Mouse (Mus musculus) liver, embryonic 14.5 days (tissue): ENCODE results near the gene Sesn1. TPM values are rescaled to one million over a fixed set of nuclear protein-coding genes. Genes with fewer than 3 reads are reported as not detected.
"Not testable (repeated sequence)": the region's sequence is repeated elsewhere in the genome, so short reads cannot be mapped to it uniquely, and the experiment has no call there.

Experiments
- ATAC-seq: fragments of 200-750 bp; cut with Nextera tagmentation; 2 replicates; pipeline ENCODE4 v1.8.0; 2017; ENCODE audit warnings: moderate number of reproducible peaks, mild to moderate bottlenecking, moderate library complexity; ENCODE audit not compliant: insufficient read depth
- DNase-seq, 3 experiments: peaks; one replicate each; pipeline ENCODE4 v3.0.0-alpha.2; 2012 to 2013; ENCODE audit warnings: low read depth in 3 of 3, low spot score in 3 of 3
- H3K27ac ChIP-seq: fragments of 300-500 bp; sonication (generic); 2 replicates; pipeline ENCODE4 v1.5.1; 2014; ENCODE audit warnings: moderate library complexity, mild to moderate bottlenecking, control low read depth, inconsistent platforms
- H3K27me3 ChIP-seq: fragments of 300-500 bp; sonication (generic); 2 replicates; pipeline ENCODE4 v1.6.1; 2014; ENCODE audit warnings: mild to moderate bottlenecking, low read length, moderate library complexity; ENCODE audit not compliant: control insufficient read depth, insufficient read depth
- H3K36me3 ChIP-seq: fragments of 300-500 bp; sonication (generic); replicated peaks from 2 replicates; pipeline ENCODE4 v1.6.1; 2014; ENCODE audit warnings: low read depth; ENCODE audit not compliant: control insufficient read depth, insufficient read depth
- H3K4me1 ChIP-seq, 2 experiments: fragments of 200-500 bp in 1 of 2; fragments of 300-500 bp in 1 of 2; sonication (generic) in 1 of 2; replicated peaks; 2 replicates each; pipeline ENCODE4 v1.6.1; 2012 to 2014; ENCODE audit warnings: antibody characterized with exemption in 1 of 2, inconsistent platforms in 1 of 2, low read length in 1 of 2; ENCODE audit not compliant: control insufficient read depth in 2 of 2, insufficient read depth in 2 of 2
- H3K4me2 ChIP-seq: fragments of 300-500 bp; sonication (generic); 2 replicates; pipeline ENCODE4 v1.6.1; 2014; ENCODE audit warnings: low read depth, mild to moderate bottlenecking, control low read depth, moderate library complexity
- H3K4me3 ChIP-seq, 2 experiments: fragments of 200-500 bp in 1 of 2; fragments of 300-500 bp in 1 of 2; sonication (generic) in 1 of 2; 2 replicates each; pipeline ENCODE4 v1.5.1; 2012 to 2014; ENCODE audit warnings: low read depth in 2 of 2, low read length in 2 of 2, mild to moderate bottlenecking in 2 of 2, control low read depth in 1 of 2, inconsistent platforms in 1 of 2, moderate library complexity in 1 of 2; ENCODE audit not compliant: insufficient read depth in 1 of 2
- H3K9ac ChIP-seq: fragments of 300-500 bp; sonication (generic); replicated peaks from 2 replicates; pipeline ENCODE4 v1.6.1; 2014; ENCODE audit warnings: mild to moderate bottlenecking, control low read depth, moderate library complexity
- H3K9me3 ChIP-seq: fragments of 300-500 bp; sonication (generic); 2 replicates; pipeline ENCODE4 v1.6.1; 2016; ENCODE audit warnings: low read length, mixed read lengths; ENCODE audit not compliant: control insufficient read depth
- CTCF ChIP-seq: IDR thresholded peaks from 2 replicates; pipeline ENCODE4 v1.5.1; 2016; ENCODE audit warnings: antibody characterized with exemption, low read depth, control low read depth
- EP300 ChIP-seq: IDR thresholded peaks from 2 replicates; pipeline ENCODE4 v1.6.1; 2016; ENCODE audit warnings: antibody characterized with exemption, low read depth
- WGBS: fragments of 180-500 bp; shearing (Covaris S2); extraction: QIAGEN DNeasy Blood & Tissue Kit; methylation state at CpG from one replicate; pipeline ENCODE4 v1.1.7; 2014; ENCODE audit not compliant: insufficient replicate concordance; 5-methylcytosine and 5-hydroxymethylcytosine counted together
- polyA plus RNA-seq, 2 experiments: library from polyadenylated mRNA; depleted of rRNA in 1 of 2; stranded (reverse) in 1 of 2; unstranded in 1 of 2; fragments of >200 nt; fragmentation: Nextera tagmentation in 1 of 2; extraction: Ambion mirVana in 1 of 2; gene quantifications; 2 replicates each; pipeline versions ENCODE4 v1.2.1 to v1.2.3; 2012 to 2014

Gene Sesn1
- polyA plus RNA-seq, 2 experiments, result 15.2 to 19.2 TPM

- Histone ChIP-seq H3K27me3 (no peaks in the 10 kb centered on the region), H3K27ac (no peak overlapping the region), H3K36me3 (no peaks in the 10 kb centered on the region), H3K9me3 (no peaks in the 10 kb centered on the region), H3K4me2 (peak overlapping the region; percentile 94), H3K9ac (no peak overlapping the region), H3K4me1 (peaks cover 18 to 32% of the 10 kb centered on the region in 2 experiments), H3K4me3 (no peak overlapping the region; a peak in 1 of 4 replicates)
- 44% methylated on average over 6 of the region's 6 CpGs for WGBS
- no peak for DNase-seq
- no peak for ATAC-seq
- TF ChIP-seq EP300 (no peak), CTCF (no peak)
These were observed 4.6 kb downstream of the Sesn1 start for GRCm38 (mm10) chr10:41814305-41814853.

GRCm38 (mm10) chr10:41816516-41816915 is 6.8 kb downstream of the Sesn1 start:
- H3K27ac ChIP-seq, result no peak overlapping the region
- peak; percentile 53; the same call in 1 of the 2 replicates for ATAC-seq
- WGBS, result 32% methylated on average over 5 of the region's 5 CpGs

GRCm38 (mm10) chr10:41818036-41818732 is 8.4 kb downstream of the Sesn1 start:
- no peak overlapping the region for H3K4me3 ChIP-seq
- TF ChIP-seq EP300 (no peak), CTCF (no peak)
- no peak for DNase-seq
- no peaks in the 10 kb centered on the region for H3K36me3 ChIP-seq
- peaks cover 10 to 19% of the 10 kb centered on the region in 2 experiments for H3K4me1 ChIP-seq
- H3K9ac ChIP-seq, result no peak overlapping the region
- H3K9me3 ChIP-seq, result no peaks in the 10 kb centered on the region
- ATAC-seq, result no peak
- no peak overlapping the region for H3K27ac ChIP-seq
- H3K27me3 ChIP-seq, result no peaks in the 10 kb centered on the region
- no peak overlapping the region for H3K4me2 ChIP-seq
- 75% methylated on average over 8 of the region's 8 CpGs for WGBS

More at GRCm38 (mm10) chr10:41816516-41816915, 6.8 kb downstream of the Sesn1 start:
- TF ChIP-seq CTCF (no peak), EP300 (no peak)
- no peak overlapping the region for H3K9ac ChIP-seq
- no peak overlapping the region for H3K4me2 ChIP-seq
- peaks cover 18 to 32% of the 10 kb centered on the region in 2 experiments for H3K4me1 ChIP-seq
- H3K27me3 ChIP-seq, result no peaks in the 10 kb centered on the region
- H3K9me3 ChIP-seq, result no peaks in the 10 kb centered on the region
- no peak overlapping the region for H3K4me3 ChIP-seq
- no peaks in the 10 kb centered on the region for H3K36me3 ChIP-seq
- no peak for DNase-seq

DNA sequence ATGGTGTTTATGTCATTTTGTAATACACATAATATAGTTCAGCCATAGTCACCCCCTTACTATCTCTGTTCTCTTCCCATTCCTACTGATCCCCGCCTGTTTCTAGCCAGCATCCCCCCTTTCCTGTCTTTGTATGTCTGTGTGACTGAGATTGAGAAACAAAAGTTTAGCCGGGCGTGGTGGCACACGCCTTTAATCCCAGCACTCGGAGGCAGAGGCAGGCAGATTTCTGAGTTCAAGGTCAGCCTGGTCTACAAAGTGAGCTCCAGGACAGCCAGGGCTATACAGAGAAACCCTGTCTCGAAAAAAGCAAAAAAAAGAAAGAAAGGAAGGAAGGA is 9.0 kb downstream of the Sesn1 start:
- H3K27me3 ChIP-seq, H3K4me2 ChIP-seq, H3K9ac ChIP-seq, H3K9me3 ChIP-seq, H3K4me3 ChIP-seq, H3K27ac ChIP-seq, DNase-seq, H3K36me3 ChIP-seq, ATAC-seq: not testable (repeated sequence)
- peaks cover 5 to 15% of the 10 kb centered on the region in 2 experiments for H3K4me1 ChIP-seq
- 68% methylated on average over 6 of the region's 6 CpGs for WGBS

GRCm38 (mm10) chr10:41819307-41819706 is 9.6 kb downstream of the Sesn1 start:
- Histone ChIP-seq H3K9ac (no peak overlapping the region), H3K36me3 (no peaks in the 10 kb centered on the region), H3K27ac (no peak overlapping the region), H3K4me1 (peaks cover 2 to 12% of the 10 kb centered on the region in 2 experiments; a peak in 3 of 4 replicates), H3K9me3 (no peaks in the 10 kb centered on the region), H3K4me2 (no peak overlapping the region), H3K27me3 (no peaks in the 10 kb centered on the region), H3K4me3 (no peak overlapping the region)
- WGBS, result 77% methylated on average over 3 of the region's 3 CpGs
- ATAC-seq (no peak), DNase-seq (no peak)
- TF ChIP-seq EP300, result no peak
- TF ChIP-seq CTCF, result no peak
